Mouse (Mus musculus): Measurements from ENCODE around the gene Atf4. TPM values are rescaled to one million over a fixed set of nuclear protein-coding genes. Genes with fewer than 3 reads are reported as not detected.

Gene Atf4
- polyA plus RNA-seq, 1 experiment from 2014 or later: 118 TPM

- no peak overlapping the region for H3K4me3 ChIP-seq
- H3K9me3 ChIP-seq: no peaks in the 10 kb centered on the region; the same call in 1 of the 2 replicates
- no peak overlapping the region for H3K27ac ChIP-seq
- H3K27me3 ChIP-seq: no peaks in the 10 kb centered on the region
- peaks cover 21% of the 10 kb centered on the region for H3K4me1 ChIP-seq (replicated peaks)
- ATAC-seq (ENCODE audit: low FRiP score): 0 out of 2 replicates have a peak, but pooled peaks have one; percentile 55
- no peaks in the 10 kb centered on the region for H3K36me3 ChIP-seq
- no peak overlapping the region for H3K4me2 ChIP-seq
- no peak overlapping the region; the same call in 1 of the 2 replicates for H3K9ac ChIP-seq
- WGBS: 0% methylated on average over 2 of the region's 2 CpGs
These were observed 11.3 kb downstream of the Atf4 start for GRCm38 (mm10) chr15:80266281-80266680.

- peak; percentile 49; the same call in 1 of the 2 replicates for ATAC-seq (ENCODE audit: low FRiP score)
- Histone ChIP-seq H3K9me3 (no peaks in the 10 kb centered on the region; the same call in 1 of the 2 replicates), H3K27ac (no peak overlapping the region), H3K4me3 (no peak overlapping the region), H3K36me3 (no peaks in the 10 kb centered on the region), H3K9ac (no peak overlapping the region), H3K4me1 (replicated peaks) (peaks cover 19% of the 10 kb centered on the region), H3K4me2 (no peak overlapping the region), H3K27me3 (peaks cover 14% of the 10 kb centered on the region)
- WGBS: 39% methylated on average over 3 of the region's 3 CpGs
These were observed 16.9 kb downstream of the Atf4 start for GRCm38 (mm10) chr15:80271858-80272396.

- Histone ChIP-seq H3K27ac (no peak overlapping the region), H3K4me1 (replicated peaks) (peaks cover 31% of the 10 kb centered on the region), H3K27me3 (peaks cover 20% of the 10 kb centered on the region), H3K4me3 (no peak overlapping the region), H3K4me2 (no peak overlapping the region), H3K9ac (no peak overlapping the region), H3K9me3 (no peaks in the 10 kb centered on the region), H3K36me3 (no peaks in the 10 kb centered on the region)
- no peak for ATAC-seq (ENCODE audit: low FRiP score)
- 47% methylated on average over 9 of the region's 9 CpGs for WGBS
These were observed 22.1 kb downstream of the Atf4 start for GRCm38 (mm10) chr15:80277107-80277506.

- no peak for ATAC-seq (ENCODE audit: low FRiP score)
- no peak overlapping the region for H3K27ac ChIP-seq
- 5% methylated on average over 6 of the region's 6 CpGs for WGBS
- H3K4me2 ChIP-seq: no peak overlapping the region
- peaks cover 21% of the 10 kb centered on the region for H3K27me3 ChIP-seq
- no peaks in the 10 kb centered on the region for H3K36me3 ChIP-seq
- H3K4me1 ChIP-seq (replicated peaks): peaks cover 28% of the 10 kb centered on the region
- H3K4me3 ChIP-seq: no peak overlapping the region
- H3K9me3 ChIP-seq: no peaks in the 10 kb centered on the region
- no peak overlapping the region for H3K9ac ChIP-seq
These were observed 22.6 kb downstream of the Atf4 start for GRCm38 (mm10) chr15:80277625-80278024.

- no peaks in the 10 kb centered on the region for H3K9me3 ChIP-seq
- no peak overlapping the region for H3K4me2 ChIP-seq
- H3K4me3 ChIP-seq: no peak overlapping the region
- peaks cover 24% of the 10 kb centered on the region for H3K4me1 ChIP-seq (replicated peaks)
- no peak overlapping the region for H3K9ac ChIP-seq
- no peak overlapping the region for H3K27ac ChIP-seq
- no peak for ATAC-seq (ENCODE audit: low FRiP score)
- 69% methylated on average over 5 of the region's 5 CpGs for WGBS
- H3K36me3 ChIP-seq: no peaks in the 10 kb centered on the region
- peaks cover 22% of the 10 kb centered on the region for H3K27me3 ChIP-seq
These were observed 23.3 kb downstream of the Atf4 start for GRCm38 (mm10) chr15:80278121-80278759.

- H3K9me3 ChIP-seq: no peaks in the 10 kb centered on the region
- 87% methylated on average over 2 of the region's 2 CpGs for WGBS
These were observed 24.1 kb downstream of the Atf4 start for GRCm38 (mm10) chr15:80279053-80279452.

GRCm38 (mm10) chr15:80280646-80281045 lies 25.7 kb downstream of the Atf4 start:
- H3K9ac ChIP-seq: no peak overlapping the region
- H3K27me3 ChIP-seq: peaks cover 35% of the 10 kb centered on the region
- H3K4me2 ChIP-seq: no peak overlapping the region
- no peak for ATAC-seq (ENCODE audit: low FRiP score)
- no peaks in the 10 kb centered on the region for H3K9me3 ChIP-seq
- H3K4me3 ChIP-seq: no peak overlapping the region
- peaks cover 22% of the 10 kb centered on the region for H3K4me1 ChIP-seq (replicated peaks)
- no peaks in the 10 kb centered on the region for H3K36me3 ChIP-seq
- WGBS: 21% methylated on average over 6 of the region's 6 CpGs
- no peak overlapping the region for H3K27ac ChIP-seq

More at GRCm38 (mm10) chr15:80279053-80279452, 24.1 kb downstream of the Atf4 start:
- Histone ChIP-seq H3K4me3 (no peak overlapping the region), H3K9ac (no peak overlapping the region), H3K4me2 (no peak overlapping the region), H3K27ac (no peak overlapping the region), H3K4me1 (replicated peaks) (peaks cover 22% of the 10 kb centered on the region), H3K27me3 (peaks cover 22% of the 10 kb centered on the region), H3K36me3 (no peaks in the 10 kb centered on the region)
- ATAC-seq (ENCODE audit: low FRiP score): no peak

- H3K9me3 ChIP-seq: no peaks in the 10 kb centered on the region
- peaks cover 21% of the 10 kb centered on the region for H3K4me1 ChIP-seq (replicated peaks)
- no peak within 1 kb of the TSS; the same call in 1 of the 2 replicates for H3K27ac ChIP-seq
- peak within 1 kb of the TSS; percentile 82 for H3K4me2 ChIP-seq
- H3K9ac ChIP-seq: peak within 1 kb of the TSS; percentile 79
- peak; percentile 67; the same call in 1 of the 2 replicates for ATAC-seq (ENCODE audit: low FRiP score)
- WGBS: under 1% methylated on average over 38 of the region's 50 CpGs
- no peaks in the 10 kb centered on the region for H3K36me3 ChIP-seq
- H3K4me3 ChIP-seq: peak within 1 kb of the TSS; percentile 57
- peaks cover 83% of the 10 kb centered on the region for H3K27me3 ChIP-seq
These were observed 31.9 kb downstream of the Atf4 start, which contains the start of gene Cacna1i for GRCm38 (mm10) chr15:80286851-80287415. Gene Cacna1i, plus strand, starts transcription at chr15:80287238.

GRCm38 (mm10) chr15:80288036-80288435 lies 33.1 kb downstream of the Atf4 start:
- WGBS: 1% methylated on average over 23 of the region's 23 CpGs
- ATAC-seq (ENCODE audit: low FRiP score): no peak
- Histone ChIP-seq H3K9ac (peak overlapping the region; percentile 79), H3K4me2 (peak overlapping the region; percentile 82), H3K9me3 (no peaks in the 10 kb centered on the region), H3K4me1 (replicated peaks) (peaks cover 21% of the 10 kb centered on the region), H3K27ac (no peak overlapping the region), H3K4me3 (peak overlapping the region; percentile 57), H3K27me3 (peaks cover 79% of the 10 kb centered on the region), H3K36me3 (no peaks in the 10 kb centered on the region)

- Histone ChIP-seq H3K27ac (no peak overlapping the region), H3K4me1 (replicated peaks) (peaks cover 21% of the 10 kb centered on the region), H3K27me3 (peaks cover 71% of the 10 kb centered on the region), H3K4me3 (0 out of 2 replicates have a peak overlapping the region, but pooled peaks have one; percentile 4), H3K9me3 (no peaks in the 10 kb centered on the region), H3K4me2 (peak overlapping the region; percentile 82; the same call in 1 of the 2 replicates), H3K36me3 (no peaks in the 10 kb centered on the region), H3K9ac (no peak overlapping the region)
- no peak for ATAC-seq (ENCODE audit: low FRiP score)
- 7% methylated on average over 10 of the region's 10 CpGs for WGBS
These were observed 34.5 kb downstream of the Atf4 start for GRCm38 (mm10) chr15:80289436-80289835.

GRCm38 (mm10) chr15:80297146-80297545 lies 42.2 kb downstream of the Atf4 start:
- H3K36me3 ChIP-seq: no peaks in the 10 kb centered on the region
- no peak overlapping the region for H3K4me2 ChIP-seq
- ATAC-seq (ENCODE audit: low FRiP score): no peak
- H3K9ac ChIP-seq: no peak overlapping the region
- no peak overlapping the region for H3K27ac ChIP-seq
- no peaks in the 10 kb centered on the region; the same call in 1 of the 2 replicates for H3K9me3 ChIP-seq
- no peaks in the 10 kb centered on the region for H3K4me1 ChIP-seq (replicated peaks)
- WGBS: 100% methylated on average over 1 of the region's 1 CpGs
- 0 out of 2 replicates have a peak, but pooled peaks cover 17% of the 10 kb centered on the region for H3K27me3 ChIP-seq
- no peak overlapping the region for H3K4me3 ChIP-seq

- ATAC-seq (ENCODE audit: low FRiP score): no peak
These were observed 48.8 kb downstream of the Atf4 start for GRCm38 (mm10) chr15:80303779-80304178.

More at GRCm38 (mm10) chr15:80303779-80304178, 48.8 kb downstream of the Atf4 start:
- WGBS: 75% methylated on average over 14 of the region's 14 CpGs
- Histone ChIP-seq H3K4me1 (replicated peaks) (peaks cover 8% of the 10 kb centered on the region; the same call in 1 of the 2 replicates), H3K4me2 (no peak overlapping the region), H3K27ac (no peak overlapping the region), H3K27me3 (0 out of 2 replicates have a peak, but pooled peaks cover 6% of the 10 kb centered on the region), H3K4me3 (no peak overlapping the region), H3K9me3 (no peaks in the 10 kb centered on the region), H3K36me3 (no peaks in the 10 kb centered on the region), H3K9ac (no peak overlapping the region)
